ENCODE assay signal across 10 mouse cellular contexts in genomic region chr11:98968079-98968478, GRCm38 (mm10). TPM values are rescaled to one million over a fixed set of nuclear protein-coding genes. Genes with fewer than 3 reads are reported as not detected.
DNase-seq lines count a peak whose midpoint lies in the region; ATAC-seq and TF ChIP-seq lines count a peak whose summit lies in the region.
"Had no signal": no experiment of that assay in that cellular context is flagged by ENCODE, and none has a peak within 500 bp of the region (broad histone marks: within the 10 kb centered on the region; RNA-seq: fewer than 3 reads in every experiment).

No protein-coding gene starts in this region.

- H3K36me3 ChIP-seq in lung, embryonic 14.5 days (ENCODE audit: insufficient read depth) = peaks cover 71% of the 10 kb centered on the region
- peaks cover 27% of the 10 kb centered on the region for H3K36me3 ChIP-seq in hindbrain, embryonic 14.5 days (replicated peaks; ENCODE audit: control insufficient read depth, insufficient read depth)
- H3K36me3 ChIP-seq in neural tube, embryonic 13.5 days = peaks cover 19% of the 10 kb centered on the region
- peaks cover 45% of the 10 kb centered on the region for H3K36me3 ChIP-seq in liver, embryonic 12.5 days

- H3K9me3 ChIP-seq in lung, embryonic 14.5 days (ENCODE audit: low read depth, low read length) = no peaks in the 10 kb centered on the region
- no peaks in the 10 kb centered on the region for H3K9me3 ChIP-seq in hindbrain, embryonic 14.5 days (ENCODE audit: control insufficient read depth, low read length)
- H3K9me3 ChIP-seq in neural tube, embryonic 13.5 days = no peaks in the 10 kb centered on the region
- H3K9me3 ChIP-seq in liver, embryonic 12.5 days (replicated peaks) = no peaks in the 10 kb centered on the region
- H3K9me3 ChIP-seq: liver, embryonic 15.5 days had no signal

- H3K4me1 ChIP-seq in lung, embryonic 14.5 days (ENCODE audit: insufficient read depth) = peaks cover 66% of the 10 kb centered on the region
- peaks cover 87% of the 10 kb centered on the region for H3K4me1 ChIP-seq in hindbrain, embryonic 14.5 days (replicated peaks; ENCODE audit: control insufficient read depth, insufficient read depth, low read length)
- H3K4me1 ChIP-seq in neural tube, embryonic 13.5 days (replicated peaks) = peaks cover 95% of the 10 kb centered on the region
- H3K4me1 ChIP-seq in liver, embryonic 12.5 days = peaks cover 68% of the 10 kb centered on the region

- no peak overlapping the region for H3K4me3 ChIP-seq in lung, embryonic 14.5 days (ENCODE audit: low read depth, low read length)
- no peak overlapping the region for H3K4me3 ChIP-seq in hindbrain, embryonic 14.5 days (replicated peaks; ENCODE audit: low read length)
- H3K4me3 ChIP-seq in neural tube, embryonic 13.5 days = peak overlapping the region; percentile 8; the same call in 1 of the 2 replicates
- H3K4me3 ChIP-seq in liver, embryonic 12.5 days = no peak overlapping the region
- H3K4me3 ChIP-seq: liver, embryonic 15.5 days had no signal

- TF ChIP-seq CTCF in lung, embryonic 14.5 days (IDR thresholded peaks at IDR 0.05; ENCODE audit: low read depth) = no peak

- H3K27ac ChIP-seq in lung, embryonic 14.5 days (ENCODE audit: low read depth) = peak overlapping the region; percentile 82
- peak overlapping the region; percentile 90 for H3K27ac ChIP-seq in hindbrain, embryonic 14.5 days
- peak overlapping the region; percentile 98 for H3K27ac ChIP-seq in neural tube, embryonic 13.5 days (replicated peaks)
- H3K27ac ChIP-seq in liver, embryonic 12.5 days = no peak overlapping the region
- H3K27ac ChIP-seq: liver, embryonic 15.5 days had no signal

- no peak overlapping the region for H3K9ac ChIP-seq in lung, embryonic 14.5 days
- H3K9ac ChIP-seq in hindbrain, embryonic 14.5 days = peak overlapping the region; percentile 3
- H3K9ac ChIP-seq in neural tube, embryonic 13.5 days = peak overlapping the region; percentile 88
- H3K9ac ChIP-seq in liver, embryonic 12.5 days = no peak overlapping the region
- H3K9ac ChIP-seq: liver, embryonic 15.5 days had no signal

- peak; percentile 13 for DNase-seq in adrenal gland, postnatal 10 days
- DNase-seq in adrenal gland, adult 2 months = no peak
- no peak for DNase-seq in lung, embryonic 14.5 days
- no peak for DNase-seq in lung, postnatal 10 days
- no peak for DNase-seq in hindbrain, embryonic 14.5 days (ENCODE audit: low spot score)
- DNase-seq in spleen, adult 18-20 months = no peak

- ATAC-seq in lung, embryonic 14.5 days (ENCODE audit: insufficient read depth) = no peak
- no peak for ATAC-seq in hindbrain, embryonic 14.5 days (ENCODE audit: low FRiP score)
- no peak for ATAC-seq in neural tube, embryonic 13.5 days (ENCODE audit: low read depth)
- ATAC-seq in liver, embryonic 12.5 days = no peak

- no peaks in the 10 kb centered on the region for H3K27me3 ChIP-seq in lung, embryonic 14.5 days (ENCODE audit: insufficient read depth, low read length)
- H3K27me3 ChIP-seq in hindbrain, embryonic 14.5 days (ENCODE audit: control insufficient read depth, insufficient read depth, low read length) = no peaks in the 10 kb centered on the region
- H3K27me3 ChIP-seq in neural tube, embryonic 13.5 days = no peaks in the 10 kb centered on the region
- peaks cover 84% of the 10 kb centered on the region for H3K27me3 ChIP-seq in liver, embryonic 12.5 days (replicated peaks)

- 30% methylated on average over 16 of the region's 16 CpGs for WGBS in lung, embryonic 14.5 days
- WGBS in hindbrain, embryonic 14.5 days = 32% methylated on average over 16 of the region's 16 CpGs
- WGBS in neural tube, embryonic 13.5 days = 18% methylated on average over 15 of the region's 16 CpGs
- WGBS in liver, embryonic 12.5 days (ENCODE audit: insufficient replicate concordance) = 69% methylated on average over 16 of the region's 16 CpGs

- peak overlapping the region; percentile 46 for H3K4me2 ChIP-seq in lung, embryonic 14.5 days
- peak overlapping the region; percentile 37 for H3K4me2 ChIP-seq in hindbrain, embryonic 14.5 days (replicated peaks)
- H3K4me2 ChIP-seq in neural tube, embryonic 13.5 days = peak overlapping the region; percentile 98
- H3K4me2 ChIP-seq in liver, embryonic 12.5 days = no peak overlapping the region

RNA-seq across cellular contexts. Expression of gene Gjd3, which starts 14.7 kb away (rescaled TPM):
- total RNA-seq in adrenal gland, postnatal 10 days (2021) = under 1 TPM; 0.45 to 0.73 TPM
- not detected for total RNA-seq in adrenal gland, adult 2 months (2021)
- 1.1 and 1.2 TPM in 2 replicates for polyA plus RNA-seq in adrenal gland, adult 2 months (2012; rRNA removed)
- 0.31 TPM in 1 of 2 replicates, not detected in the other for polyA plus RNA-seq in lung, embryonic 14.5 days (2014; fragmentation: Nextera tagmentation; extraction: Ambion mirVana)
- polyA plus RNA-seq in hindbrain, embryonic 14.5 days (2014; fragmentation: Nextera tagmentation; extraction: Ambion mirVana) = 0.60 and 1.4 TPM in 2 replicates
- polyA plus RNA-seq in neural tube, embryonic 13.5 days (2015; fragmentation: Nextera tagmentation; extraction: Ambion mirVana) = 1.4 and 1.5 TPM in 2 replicates
- not detected in 2 replicates for polyA plus RNA-seq in liver, embryonic 12.5 days (2016; fragmentation: Nextera tagmentation; extraction: Ambion mirVana)
- total RNA-seq: hematopoietic stem cell, adult 5-6 weeks had no signal
- polyA plus RNA-seq: liver, embryonic 15.5 days had no signal

RNA-seq across cellular contexts. Expression of gene Rara, which starts 40.5 kb away (rescaled TPM):
- total RNA-seq in adrenal gland, postnatal 10 days (2021) = 10 to 100 TPM; 26.2 to 34.7 TPM
- 10 to 100 TPM; 17.0 to 30.8 TPM for total RNA-seq in adrenal gland, adult 2 months (2021)
- 43.7 and 44.9 TPM in 2 replicates for polyA plus RNA-seq in adrenal gland, adult 2 months (2012; rRNA removed)
- 43.2 and 45.3 TPM in 2 replicates for polyA plus RNA-seq in lung, embryonic 14.5 days (2014; fragmentation: Nextera tagmentation; extraction: Ambion mirVana)
- 18.4 and 18.7 TPM in 2 replicates for polyA plus RNA-seq in hindbrain, embryonic 14.5 days (2014; fragmentation: Nextera tagmentation; extraction: Ambion mirVana)
- 24.0 and 26.7 TPM in 2 replicates for polyA plus RNA-seq in neural tube, embryonic 13.5 days (2015; fragmentation: Nextera tagmentation; extraction: Ambion mirVana)
- polyA plus RNA-seq in liver, embryonic 12.5 days (2016; fragmentation: Nextera tagmentation; extraction: Ambion mirVana) = 6.8 and 7.1 TPM in 2 replicates

RNA-seq across cellular contexts. Expression of gene Top2a, which starts 55.9 kb away (rescaled TPM):
- total RNA-seq in adrenal gland, postnatal 10 days (2021) = 10 to 100 TPM; 54.0 to 73.1 TPM
- 1 to 10 TPM; 4.1 to 8.1 TPM for total RNA-seq in adrenal gland, adult 2 months (2021)
- polyA plus RNA-seq in adrenal gland, adult 2 months (2012; rRNA removed) = 0.28 and 0.29 TPM in 2 replicates
- 349 and 364 TPM in 2 replicates for polyA plus RNA-seq in lung, embryonic 14.5 days (2014; fragmentation: Nextera tagmentation; extraction: Ambion mirVana)
- polyA plus RNA-seq in hindbrain, embryonic 14.5 days (2014; fragmentation: Nextera tagmentation; extraction: Ambion mirVana) = 34.2 and 42.4 TPM in 2 replicates
- polyA plus RNA-seq in neural tube, embryonic 13.5 days (2015; fragmentation: Nextera tagmentation; extraction: Ambion mirVana) = 45.5 and 60.7 TPM in 2 replicates
- 249 and 261 TPM in 2 replicates for polyA plus RNA-seq in liver, embryonic 12.5 days (2016; fragmentation: Nextera tagmentation; extraction: Ambion mirVana)

Comparison
In these comparisons a context has a peak if more than half of its experiments do, and no peak if none do; other contexts are left out.
1. H3K9ac ChIP-seq: peak in hindbrain, embryonic 14.5 days (single experiment) and neural tube, embryonic 13.5 days (single experiment); none in lung, embryonic 14.5 days (single experiment) and liver, embryonic 12.5 days (single experiment).
2. RNA of gene Top2a, which starts 55.9 kb away (polyA plus RNA-seq): 349 to 364 TPM in lung, embryonic 14.5 days, 249 to 261 TPM in liver, embryonic 12.5 days, 45.5 to 60.7 TPM in neural tube, embryonic 13.5 days and 34.2 to 42.4 TPM in hindbrain, embryonic 14.5 days; 0.28 to 0.29 TPM in adrenal gland, adult 2 months; every median in the first group is over 10 times any median in the second.